Mouse (Mus musculus) right cerebral cortex, adult 2 months (tissue): ENCODE data around the gene Gm5148.

ENCODE experiments used
- DNase-seq, 2 experiments: peaks; one replicate each; pipeline ENCODE4 v3.0.0; 2021 to 2022; ENCODE audit warnings: low spot score in 2 of 2

Gene Gm5148

GRCm38 (mm10) chr3:37724171-37724804 lies at the start of gene Gm5148:
Gene Gm5148 (minus strand): TSS chr3:37724490.
- peak; percentile 60 to 68 for DNase-seq

- DNase-seq, result no peak
Measured at GRCm38 (mm10) chr3:37770951-37771350, 46.7 kb upstream of the Gm5148 start.

- peak; percentile 73 to 80 for DNase-seq
Measured at GRCm38 (mm10) chr3:37769268-37769756, 45.0 kb upstream of the Gm5148 start.

- no peak for DNase-seq
Measured at GRCm38 (mm10) chr3:37767147-37768015, 43.1 kb upstream of the Gm5148 start.

GRCm38 (mm10) chr3:37766628-37767027 lies 42.3 kb upstream of the Gm5148 start:
- no peak for DNase-seq

- no peak for DNase-seq
Measured at GRCm38 (mm10) chr3:37765971-37766370, 41.7 kb upstream of the Gm5148 start.

- DNase-seq, result no peak
Measured at GRCm38 (mm10) chr3:37765275-37765674, 41.0 kb upstream of the Gm5148 start.

GRCm38 (mm10) chr3:37762303-37762702 lies 38.0 kb upstream of the Gm5148 start:
- DNase-seq, result no peak

- no peak for DNase-seq
Measured at GRCm38 (mm10) chr3:37761741-37762140, 37.5 kb upstream of the Gm5148 start.

GRCm38 (mm10) chr3:37760866-37761265 lies 36.6 kb upstream of the Gm5148 start:
- no peak for DNase-seq

GRCm38 (mm10) chr3:37758611-37759322 lies 34.5 kb upstream of the Gm5148 start:
- DNase-seq, result no peak

- no peak for DNase-seq
Measured at GRCm38 (mm10) chr3:37758124-37758523, 33.8 kb upstream of the Gm5148 start.

GRCm38 (mm10) chr3:37757613-37758012 lies 33.3 kb upstream of the Gm5148 start:
- no peak for DNase-seq

GRCm38 (mm10) chr3:37756005-37756404 lies 31.7 kb upstream of the Gm5148 start:
- no peak for DNase-seq

GRCm38 (mm10) chr3:37754639-37755038 lies 30.3 kb upstream of the Gm5148 start:
- DNase-seq, result no peak

GRCm38 (mm10) chr3:37753148-37753547 lies 28.9 kb upstream of the Gm5148 start:
- DNase-seq, result no peak

GRCm38 (mm10) chr3:37748002-37748733 lies 23.9 kb upstream of the Gm5148 start:
- peak in 1 of 2 experiments; percentile 13 for DNase-seq

- DNase-seq, result no peak
Measured at GRCm38 (mm10) chr3:37747258-37748001, 23.1 kb upstream of the Gm5148 start.

- no peak for DNase-seq
Measured at GRCm38 (mm10) chr3:37744050-37744449, 19.8 kb upstream of the Gm5148 start.

- DNase-seq, result no peak
Measured at GRCm38 (mm10) chr3:37739996-37740395, 15.7 kb upstream of the Gm5148 start.
